Mouse (Mus musculus): Measurements from ENCODE around the gene Tax1bp3. TPM values are rescaled to one million over a fixed set of nuclear protein-coding genes. Genes with fewer than 3 reads are reported as not detected.

Gene Tax1bp3
- polyA plus RNA-seq (2012): 0.36 and 1.1 TPM in 2 replicates

DNA sequence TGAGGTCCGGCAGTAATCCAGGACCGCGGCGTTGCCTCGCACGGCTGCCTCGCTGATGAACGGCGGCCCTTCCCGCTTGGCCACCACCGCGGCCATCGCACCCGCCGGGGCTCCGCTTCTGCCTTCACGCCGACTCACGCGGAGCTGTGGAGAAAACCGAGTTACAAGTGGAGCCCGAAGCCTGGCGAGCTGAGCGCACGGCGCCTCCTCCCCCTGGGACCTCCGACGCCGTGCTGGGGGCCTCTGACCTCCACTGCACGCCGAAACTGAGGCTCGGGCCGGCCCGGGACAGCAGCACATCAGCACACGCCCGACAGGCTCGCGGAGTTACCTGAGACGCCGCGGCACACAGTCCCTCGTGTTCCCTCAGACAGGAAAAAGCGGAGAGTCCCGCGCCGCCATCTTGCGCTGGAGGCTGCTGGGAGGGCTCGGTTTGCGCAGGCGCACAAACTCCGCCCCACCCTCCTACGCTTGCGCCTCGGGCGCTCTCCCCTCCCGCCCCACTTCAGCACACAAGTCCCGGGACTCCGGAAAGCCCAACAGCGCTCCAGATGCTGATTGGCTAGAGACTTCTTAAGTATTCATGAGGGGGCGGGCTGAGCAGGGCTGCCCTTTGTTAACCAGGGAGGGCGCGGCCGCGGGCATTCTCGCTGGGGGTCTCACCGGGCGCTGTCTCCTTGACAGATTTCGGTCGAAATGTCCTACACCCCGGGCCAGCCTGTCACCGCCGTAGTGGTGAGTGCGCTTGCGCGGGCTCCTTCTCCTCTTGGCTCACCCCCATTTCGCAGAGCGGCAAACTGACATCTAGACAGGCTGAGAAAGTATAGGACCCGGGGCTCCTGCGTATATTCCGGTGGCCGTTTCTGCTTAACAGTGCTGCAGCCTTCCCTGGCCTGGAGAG, at the start of gene Tax1bp3, which contains the start of gene Emc6:
Tax1bp3 (plus strand) TSS at position 476 of the 901 bp plus-strand sequence.
Emc6 (minus strand) TSS at position 430 of the 901 bp plus-strand sequence.
- H3K36me3 ChIP-seq (ENCODE audit: control insufficient read depth): peaks cover 37% of the 10 kb centered on the region
- H3K4me3 ChIP-seq (replicated peaks): peak within 1 kb of the TSS; percentile 99
- H3K9me3 ChIP-seq (ENCODE audit: control insufficient read depth, low read length): no peaks in the 10 kb centered on the region
- H3K4me1 ChIP-seq (ENCODE audit: control insufficient read depth): peaks cover 48% of the 10 kb centered on the region
- no peak for TF ChIP-seq GATA1 (IDR thresholded peaks at IDR 0.05; ENCODE audit: low read length)
- no peak for TF ChIP-seq TAL1 (IDR thresholded peaks at IDR 0.05; ENCODE audit: low read length)
- H3K27me3 ChIP-seq (ENCODE audit: control insufficient read depth): no peaks in the 10 kb centered on the region

DNA sequence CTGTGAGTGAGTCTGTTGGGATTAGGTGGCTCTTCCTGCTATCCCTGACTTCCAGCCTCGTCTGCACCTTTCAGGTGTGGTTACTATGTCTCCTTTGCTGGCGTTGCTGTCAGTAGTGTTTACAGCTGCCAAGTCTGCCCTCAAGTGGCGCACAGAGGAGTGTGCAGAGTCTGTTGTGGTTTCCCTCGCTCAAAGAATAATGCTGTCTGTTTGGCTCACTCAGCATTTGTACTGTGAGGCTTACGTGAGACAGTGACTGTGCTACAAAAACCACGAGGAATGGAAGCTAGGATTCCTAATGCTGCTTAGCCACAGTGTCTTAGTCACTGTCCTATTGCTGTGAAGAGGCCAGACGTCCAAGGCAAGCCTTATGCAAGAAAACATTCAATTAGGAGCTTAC, 45.9 kb upstream of the Tax1bp3 start:
- Histone ChIP-seq H3K4me3 (replicated peaks) (no peak overlapping the region), H3K4me1 (ENCODE audit: control insufficient read depth) (peaks cover 42% of the 10 kb centered on the region), H3K27me3 (ENCODE audit: control insufficient read depth) (no peaks in the 10 kb centered on the region), H3K9me3 (ENCODE audit: control insufficient read depth, low read length) (no peaks in the 10 kb centered on the region), H3K36me3 (ENCODE audit: control insufficient read depth) (peaks cover 76% of the 10 kb centered on the region)
- TF ChIP-seq TAL1 (IDR thresholded peaks at IDR 0.05; ENCODE audit: low read length) (no peak), GATA1 (IDR thresholded peaks at IDR 0.05; ENCODE audit: low read length) (no peak)

DNA sequence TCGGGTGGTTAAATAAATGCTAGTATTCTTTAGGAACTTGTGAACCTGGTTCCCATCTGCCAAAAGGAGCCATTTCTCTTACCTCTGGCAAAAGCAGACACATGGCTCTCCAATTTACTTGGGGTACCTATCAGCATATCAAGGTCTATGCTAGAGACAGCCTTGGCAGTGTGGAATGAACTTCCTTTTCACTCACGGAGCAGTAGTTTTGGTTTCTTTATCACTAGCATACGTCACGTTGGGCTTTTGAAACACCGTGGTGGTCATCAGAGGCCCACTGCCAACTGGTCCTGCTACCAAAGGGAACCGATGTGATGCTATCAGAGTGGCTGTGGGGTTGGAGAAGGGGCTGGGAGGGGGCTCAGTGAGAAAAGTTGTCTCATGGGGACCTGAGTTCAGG, 43.9 kb upstream of the Tax1bp3 start:
- no peaks in the 10 kb centered on the region for H3K27me3 ChIP-seq (ENCODE audit: control insufficient read depth)
- H3K36me3 ChIP-seq (ENCODE audit: control insufficient read depth): peaks cover 72% of the 10 kb centered on the region
- H3K4me1 ChIP-seq (ENCODE audit: control insufficient read depth): peaks cover 54% of the 10 kb centered on the region
- TF ChIP-seq GATA1 (IDR thresholded peaks at IDR 0.05; ENCODE audit: low read length): no peak
- TF ChIP-seq TAL1 (IDR thresholded peaks at IDR 0.05; ENCODE audit: low read length): no peak
- no peaks in the 10 kb centered on the region for H3K9me3 ChIP-seq (ENCODE audit: control insufficient read depth, low read length)
- H3K4me3 ChIP-seq (replicated peaks): peak overlapping the region; percentile 14

DNA sequence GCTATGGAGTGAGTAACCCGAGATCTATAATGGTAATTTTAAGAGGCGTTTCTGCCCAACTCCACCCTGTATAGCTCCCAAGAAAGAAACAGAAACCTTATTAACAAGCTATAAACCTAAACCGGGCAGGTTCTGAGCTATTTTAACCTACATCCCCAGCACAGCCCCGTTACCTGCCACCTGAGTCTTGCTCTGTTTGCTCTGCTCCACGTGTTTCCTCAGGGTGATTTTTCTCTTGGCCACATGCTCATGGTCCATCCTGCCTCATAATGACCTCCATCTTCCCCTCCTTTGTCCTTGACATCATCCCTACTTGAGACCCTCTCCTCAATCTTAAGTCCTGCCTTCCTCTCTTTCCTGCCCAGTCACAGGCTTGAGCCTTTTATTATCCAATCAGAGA, 42.7 kb upstream of the Tax1bp3 start:
- peak overlapping the region; percentile 79 for H3K4me3 ChIP-seq (replicated peaks)
- H3K4me1 ChIP-seq (ENCODE audit: control insufficient read depth): peaks cover 60% of the 10 kb centered on the region
- no peaks in the 10 kb centered on the region for H3K27me3 ChIP-seq (ENCODE audit: control insufficient read depth)
- no peaks in the 10 kb centered on the region for H3K9me3 ChIP-seq (ENCODE audit: control insufficient read depth, low read length)
- H3K36me3 ChIP-seq (ENCODE audit: control insufficient read depth): peaks cover 67% of the 10 kb centered on the region
- TF ChIP-seq TAL1 (IDR thresholded peaks at IDR 0.05; ENCODE audit: low read length) (no peak), GATA1 (IDR thresholded peaks at IDR 0.05; ENCODE audit: low read length) (no peak)

DNA sequence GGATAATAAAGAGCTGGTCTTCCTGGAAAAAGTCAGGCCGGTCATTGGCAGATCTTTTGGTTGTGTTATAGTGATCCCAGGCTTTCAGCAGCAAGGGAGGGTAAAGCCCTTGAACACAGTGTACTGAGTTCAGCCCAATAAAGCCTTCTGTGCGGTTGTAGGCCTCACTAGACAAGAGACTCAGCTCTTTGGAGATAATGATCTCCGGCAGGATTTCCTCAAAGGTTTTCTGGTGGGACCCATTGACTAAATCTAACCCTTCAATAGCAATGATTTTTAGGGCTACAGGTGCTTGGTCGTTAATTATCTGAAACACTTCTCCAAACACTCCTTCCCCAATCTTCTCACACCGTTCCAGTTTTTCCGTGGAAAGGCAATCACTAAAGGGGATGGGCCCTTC, 40.3 kb upstream of the Tax1bp3 start:
- Histone ChIP-seq H3K9me3 (ENCODE audit: control insufficient read depth, low read length) (no peaks in the 10 kb centered on the region), H3K4me1 (ENCODE audit: control insufficient read depth) (peaks cover 56% of the 10 kb centered on the region), H3K27me3 (ENCODE audit: control insufficient read depth) (no peaks in the 10 kb centered on the region), H3K36me3 (ENCODE audit: control insufficient read depth) (peaks cover 47% of the 10 kb centered on the region), H3K4me3 (replicated peaks) (peak overlapping the region; percentile 79)
- TF ChIP-seq TAL1 (IDR thresholded peaks at IDR 0.05; ENCODE audit: low read length): no peak
- TF ChIP-seq GATA1 (IDR thresholded peaks at IDR 0.05; ENCODE audit: low read length): 0 out of 2 replicates have a peak, but pooled peaks have one; percentile 46

DNA sequence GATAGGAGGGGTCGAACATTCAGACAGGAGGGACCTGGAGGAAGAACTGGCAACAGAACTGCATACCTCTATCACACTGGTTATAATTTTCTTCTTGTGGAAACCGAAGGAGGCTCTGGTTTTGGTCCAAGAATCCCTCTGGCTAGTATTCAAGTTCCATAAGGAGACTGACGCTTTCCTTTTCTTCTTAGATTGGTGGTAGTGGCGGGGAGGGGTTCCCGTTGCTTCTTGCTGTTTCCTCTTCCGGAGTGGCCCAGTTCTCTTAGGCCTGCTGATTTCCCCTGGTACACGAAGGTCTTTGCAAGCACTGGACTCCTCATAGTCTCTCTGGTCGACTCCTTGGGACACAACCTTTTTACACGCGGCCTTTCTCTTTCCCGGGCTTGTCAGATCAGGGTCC, 39.8 kb upstream of the Tax1bp3 start:
- Histone ChIP-seq H3K27me3 (ENCODE audit: control insufficient read depth) (no peaks in the 10 kb centered on the region), H3K4me3 (replicated peaks) (peak overlapping the region; percentile 79), H3K36me3 (ENCODE audit: control insufficient read depth) (peaks cover 43% of the 10 kb centered on the region), H3K9me3 (ENCODE audit: control insufficient read depth, low read length) (no peaks in the 10 kb centered on the region), H3K4me1 (ENCODE audit: control insufficient read depth) (peaks cover 56% of the 10 kb centered on the region)
- TF ChIP-seq TAL1 (IDR thresholded peaks at IDR 0.05; ENCODE audit: low read length): no peak
- TF ChIP-seq GATA1 (IDR thresholded peaks at IDR 0.05; ENCODE audit: low read length): no peak

DNA sequence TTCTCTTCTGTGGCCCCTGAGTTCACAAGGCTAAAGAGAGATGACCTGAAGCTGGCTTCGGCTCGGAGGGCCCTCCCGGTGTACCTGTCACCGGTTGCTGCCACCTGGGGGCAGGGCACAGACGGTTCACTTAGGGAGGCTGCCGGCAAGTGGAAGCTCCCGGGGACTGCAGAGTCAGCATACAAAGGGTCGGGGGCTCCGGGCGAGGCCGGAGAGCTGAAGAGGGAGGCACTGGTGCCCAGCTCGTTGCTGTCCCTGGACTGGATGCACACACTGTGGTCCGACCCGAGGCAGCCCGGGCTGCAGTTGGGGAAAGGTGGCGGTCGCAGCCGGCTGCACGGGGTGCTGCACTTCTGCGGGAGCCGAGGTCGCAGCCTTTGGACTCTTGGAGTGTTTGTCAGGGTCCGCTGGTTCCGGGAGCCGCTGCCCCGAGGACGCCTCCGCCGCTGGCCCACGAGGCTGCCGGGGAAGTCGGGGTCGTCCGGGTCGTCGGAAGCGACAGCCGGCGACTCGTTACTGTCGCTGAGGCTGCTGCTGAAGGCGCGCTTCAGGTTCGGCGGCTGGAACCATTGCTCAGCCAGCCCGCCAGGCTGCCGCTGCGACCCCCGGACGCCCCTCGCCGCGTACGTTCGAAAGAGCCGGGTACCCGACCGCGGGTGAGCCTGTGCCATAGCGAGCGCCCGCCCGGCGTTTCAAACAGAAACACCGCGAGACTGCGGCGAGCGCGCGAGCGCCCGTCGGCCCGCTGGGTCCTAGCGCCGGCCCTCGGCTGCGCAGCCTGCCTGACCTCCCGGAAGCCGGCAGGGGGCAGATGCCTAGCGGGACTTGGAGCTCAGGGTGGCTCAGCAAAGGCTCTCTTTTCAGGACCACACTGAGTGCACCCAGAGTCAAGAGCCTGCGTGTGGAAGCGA, 39.0 kb upstream of the Tax1bp3 start, which contains the start of gene Haspin:
Haspin (minus strand) TSS at position 704 of the 911 bp plus-strand sequence.
- Histone ChIP-seq H3K9me3 (ENCODE audit: control insufficient read depth, low read length) (no peaks in the 10 kb centered on the region), H3K4me3 (replicated peaks) (peak within 1 kb of the TSS; percentile 79), H3K36me3 (ENCODE audit: control insufficient read depth) (peaks cover 36% of the 10 kb centered on the region), H3K27me3 (ENCODE audit: control insufficient read depth) (no peaks in the 10 kb centered on the region), H3K4me1 (ENCODE audit: control insufficient read depth) (peaks cover 49% of the 10 kb centered on the region)
- TF ChIP-seq TAL1 (IDR thresholded peaks at IDR 0.05; ENCODE audit: low read length) (no peak), GATA1 (IDR thresholded peaks at IDR 0.05; ENCODE audit: low read length) (no peak)

DNA sequence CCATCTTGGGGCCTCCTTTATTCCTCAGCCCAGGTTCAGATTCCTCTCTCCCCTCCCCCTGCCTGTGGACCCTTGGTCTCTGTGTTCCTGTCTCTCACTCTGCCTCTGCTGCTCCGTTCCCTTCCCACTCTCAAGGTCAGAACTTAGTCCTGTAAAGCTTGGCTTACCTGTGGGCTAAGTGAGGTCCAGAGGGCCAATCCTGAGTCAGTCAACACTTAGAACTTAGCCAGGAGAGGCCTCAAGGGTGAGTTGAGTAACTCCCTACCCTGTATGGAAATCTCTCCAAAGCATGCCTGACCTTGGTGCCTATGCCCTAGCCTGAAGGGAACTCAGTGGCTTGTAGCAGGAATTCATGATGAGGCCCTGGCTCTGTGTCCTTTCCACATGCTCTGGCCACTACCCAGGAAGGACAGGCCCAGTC, 32.6 kb upstream of the Tax1bp3 start:
- Histone ChIP-seq H3K4me1 (ENCODE audit: control insufficient read depth) (no peaks in the 10 kb centered on the region), H3K36me3 (ENCODE audit: control insufficient read depth) (no peaks in the 10 kb centered on the region), H3K4me3 (replicated peaks) (no peak overlapping the region), H3K27me3 (ENCODE audit: control insufficient read depth) (no peaks in the 10 kb centered on the region; the same call in 1 of the 2 replicates), H3K9me3 (ENCODE audit: control insufficient read depth, low read length) (no peaks in the 10 kb centered on the region)
- TF ChIP-seq GATA1 (IDR thresholded peaks at IDR 0.05; ENCODE audit: low read length) (no peak), TAL1 (IDR thresholded peaks at IDR 0.05; ENCODE audit: low read length) (no peak)

Measured in erythroblast, embryonic 14.5 days (primary cell).